Comparison of ENCODE assay signal across 8 mouse cellular contexts in the genomic region with DNA sequence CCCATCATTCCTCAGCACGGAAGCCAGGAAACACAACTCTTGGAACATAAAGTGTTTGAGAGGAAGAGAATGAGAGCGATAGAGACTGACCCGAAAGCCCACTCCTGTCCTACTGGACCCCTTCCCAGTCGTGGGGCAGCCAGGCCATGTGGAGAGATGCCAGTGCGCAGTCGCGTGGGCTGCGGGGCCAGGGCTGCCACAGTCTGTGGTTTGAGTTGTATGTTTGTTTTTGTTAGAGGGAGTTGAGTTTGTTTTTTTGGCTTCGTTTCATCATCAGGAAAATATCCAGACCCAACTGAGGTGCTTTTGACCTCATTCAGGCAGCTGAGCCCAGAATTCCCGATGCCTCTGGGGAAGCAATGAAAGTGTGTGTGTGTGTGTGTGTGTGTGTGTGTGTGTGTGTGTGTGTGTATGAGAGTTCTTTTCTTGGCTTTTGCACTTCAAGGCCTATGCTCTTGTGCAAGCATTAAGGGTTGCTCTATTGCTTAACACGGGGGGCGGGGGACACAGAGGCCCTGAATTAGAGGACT. TPM values are rescaled to one million over a fixed set of nuclear protein-coding genes. Genes with fewer than 3 reads are reported as not detected.
A peak's percentile ranks its signal among the peaks of the same experiment; 100 is the strongest.
DNase-seq lines count a peak whose midpoint lies in the region; ATAC-seq and TF ChIP-seq lines count a peak whose summit lies in the region.

No protein-coding gene starts in this region.

- DNase-seq in layer of hippocampus, adult 2 months (ENCODE audit: low spot score in 2 of 2): no peak
- DNase-seq in layer of hippocampus, adult 9-10 months (ENCODE audit: low spot score): no peak
- DNase-seq in kidney, postnatal 4 days: peak; percentile 56 to 72
- no peak for DNase-seq in thymus, adult 2 months
- no peak for DNase-seq in forebrain, embryonic 11.5 days (ENCODE audit: low spot score)
- DNase-seq in urinary bladder, postnatal 25 days (ENCODE audit: low spot score): no peak

- H3K9ac ChIP-seq in stomach, embryonic 15.5 days: no peak overlapping the region
- H3K9ac ChIP-seq in forebrain, embryonic 11.5 days (ENCODE audit: low read length): no peak overlapping the region

- WGBS in stomach, embryonic 15.5 days: 51% methylated on average over 12 of the region's 12 CpGs
- WGBS in thymus, adult 2 months: 89% methylated on average over 12 of the region's 12 CpGs
- WGBS in forebrain, embryonic 11.5 days: 88% methylated on average over 12 of the region's 12 CpGs

- peak overlapping the region; percentile 46; the same call in 1 of the 2 replicates for H3K27ac ChIP-seq in layer of hippocampus, adult 2 months
- peak overlapping the region; percentile 6; the same call in 1 of the 2 replicates for H3K27ac ChIP-seq in stomach, embryonic 15.5 days
- H3K27ac ChIP-seq in thymus, adult 2 months (ENCODE audit: control insufficient read depth, insufficient read depth, low read length): no peak overlapping the region
- no peak overlapping the region for H3K27ac ChIP-seq in forebrain, embryonic 11.5 days (ENCODE audit: low read depth, low read length)

- no peak for TF ChIP-seq CTCF in layer of hippocampus, adult 2 months (conservative IDR thresholded peaks at IDR 0.05)
- TF ChIP-seq CTCF in thymus, adult 2 months (IDR thresholded peaks at IDR 0.05; ENCODE audit: borderline replicate concordance, control insufficient read depth, extremely low read depth, insufficient read depth, low read length, poor library complexity): no peak

- 0 out of 2 replicates have a peak overlapping the region, but pooled peaks have one; percentile 11 for H3K4me2 ChIP-seq in stomach, embryonic 15.5 days
- no peak overlapping the region for H3K4me2 ChIP-seq in forebrain, embryonic 11.5 days (ENCODE audit: low read depth, low read length, severe bottlenecking)

- H3K9me3 ChIP-seq in stomach, embryonic 15.5 days: no peaks in the 10 kb centered on the region
- H3K9me3 ChIP-seq in forebrain, embryonic 11.5 days (ENCODE audit: control insufficient read depth, low read length): no peaks in the 10 kb centered on the region

- no peaks in the 10 kb centered on the region for H3K36me3 ChIP-seq in stomach, embryonic 15.5 days
- H3K36me3 ChIP-seq in thymus, adult 2 months (ENCODE audit: control insufficient read depth, insufficient read depth, low read length): no peaks in the 10 kb centered on the region
- no peaks in the 10 kb centered on the region for H3K36me3 ChIP-seq in forebrain, embryonic 11.5 days (ENCODE audit: control insufficient read depth, insufficient read depth, low read length)

- ATAC-seq in granulocyte monocyte progenitor cell, adult 5-6 weeks (replicated peaks; ENCODE audit: poor library complexity, severe bottlenecking): peak; percentile 65
- no peak for ATAC-seq in stomach, embryonic 15.5 days (ENCODE audit: insufficient read depth, low FRiP score, low read depth)
- ATAC-seq in forebrain, embryonic 11.5 days (replicated peaks; ENCODE audit: low FRiP score): no peak

- H3K4me1 ChIP-seq in stomach, embryonic 15.5 days: peaks cover 9% of the 10 kb centered on the region; the same call in 1 of the 2 replicates
- H3K4me1 ChIP-seq in thymus, adult 2 months (replicated peaks; ENCODE audit: control insufficient read depth, insufficient read depth, low read length): no peaks in the 10 kb centered on the region
- H3K4me1 ChIP-seq in forebrain, embryonic 11.5 days (replicated peaks; ENCODE audit: control insufficient read depth, insufficient read depth, low read length): no peaks in the 10 kb centered on the region

- H3K27me3 ChIP-seq in stomach, embryonic 15.5 days (replicated peaks): no peaks in the 10 kb centered on the region
- H3K27me3 ChIP-seq in thymus, adult 2 months (ENCODE audit: control insufficient read depth, insufficient read depth, low read length): no peaks in the 10 kb centered on the region
- no peaks in the 10 kb centered on the region for H3K27me3 ChIP-seq in forebrain, embryonic 11.5 days (ENCODE audit: control insufficient read depth, insufficient read depth, low read length)

- H3K4me3 ChIP-seq in layer of hippocampus, adult 2 months: peak overlapping the region; percentile 13; the same call in 1 of the 2 replicates
- no peak overlapping the region for H3K4me3 ChIP-seq in stomach, embryonic 15.5 days (replicated peaks)
- no peak overlapping the region for H3K4me3 ChIP-seq in thymus, adult 2 months (ENCODE audit: control insufficient read depth, insufficient read depth, low read length)
- no peak overlapping the region for H3K4me3 ChIP-seq in forebrain, embryonic 11.5 days (ENCODE audit: low read depth, low read length)

- no peak for TF ChIP-seq POLR2A in thymus, adult 2 months (IDR thresholded peaks at IDR 0.05; ENCODE audit: control insufficient read depth, extremely low read depth, insufficient read depth, low read length, poor library complexity)

RNA-seq across cellular contexts. Expression of a gene that starts 42.2 kb away (rescaled TPM):
- total RNA-seq in layer of hippocampus, adult 2 months (2021): 10 to 100 TPM; 31.8 to 35.8 TPM
- 8.1 and 14.1 TPM in 2 replicates for total RNA-seq in granulocyte monocyte progenitor cell, adult 5-6 weeks (2014; fragmentation: Nextera tagmentation)
- total RNA-seq in granulocyte monocyte progenitor cell, adult 5-6 weeks (2017): 14.5 and 21.0 TPM in 2 replicates
- 38.3 and 40.7 TPM in 2 replicates for polyA plus RNA-seq in stomach, embryonic 15.5 days (2015; fragmentation: Nextera tagmentation; extraction: Ambion mirVana)
- polyA plus RNA-seq in thymus, adult 2 months (2012; rRNA removed): 32.6 and 35.7 TPM in 2 replicates
- polyA plus RNA-seq in forebrain, embryonic 11.5 days (2014; fragmentation: Nextera tagmentation; extraction: Ambion mirVana): 71.2 and 72.5 TPM in 2 replicates

RNA-seq across cellular contexts. Expression of a gene that starts 42.5 kb away (rescaled TPM):
- total RNA-seq in layer of hippocampus, adult 2 months (2021): 1 to 10 TPM; 2.5 to 3.2 TPM
- total RNA-seq in granulocyte monocyte progenitor cell, adult 5-6 weeks (2014; fragmentation: Nextera tagmentation): not detected in 2 replicates
- 0.36 TPM in 1 of 2 replicates, not detected in the other for total RNA-seq in granulocyte monocyte progenitor cell, adult 5-6 weeks (2017)
- polyA plus RNA-seq in stomach, embryonic 15.5 days (2015; fragmentation: Nextera tagmentation; extraction: Ambion mirVana): 3.6 and 3.7 TPM in 2 replicates
- 1.8 and 2.2 TPM in 2 replicates for polyA plus RNA-seq in thymus, adult 2 months (2012; rRNA removed)
- polyA plus RNA-seq in forebrain, embryonic 11.5 days (2014; fragmentation: Nextera tagmentation; extraction: Ambion mirVana): 6.6 and 7.1 TPM in 2 replicates

Comparison
In these comparisons a context has a peak if more than half of its experiments do, and no peak if none do; other contexts are left out.
1. DNase-seq: peak in kidney, postnatal 4 days (2 of 2); none in layer of hippocampus, adult 2 months (0 of 2), layer of hippocampus, adult 9-10 months (single experiment), thymus, adult 2 months (single experiment), forebrain, embryonic 11.5 days (single experiment) and urinary bladder, postnatal 25 days (single experiment).
2. H3K27ac ChIP-seq: peak in layer of hippocampus, adult 2 months (single experiment) and stomach, embryonic 15.5 days (single experiment); none in thymus, adult 2 months (single experiment) and forebrain, embryonic 11.5 days (single experiment).